Mouse (Mus musculus): ENCODE results near the gene Ccnd3. TPM values are rescaled to one million over a fixed set of nuclear protein-coding genes. Genes with fewer than 3 reads are reported as not detected.

The Ccnd3 gene
- polyA plus RNA-seq, 1 experiment from 2014 or later, result 371 TPM

GRCm38 (mm10) chr17:47506697-47507096 is 1.8 kb downstream of the Ccnd3 start:
- Histone ChIP-seq H3K27ac (ENCODE audit: low read length) (no peak overlapping the region), H3K4me3 (ENCODE audit: low read length) (no peak overlapping the region), H3K4me2 (ENCODE audit: low read depth, low read length) (no peak overlapping the region), H3K4me1 (ENCODE audit: control insufficient read depth, insufficient read depth, low read length) (peaks cover 46% of the 10 kb centered on the region), H3K27me3 (replicated peaks; ENCODE audit: control insufficient read depth, insufficient read depth, low read length) (no peaks in the 10 kb centered on the region), H3K36me3 (ENCODE audit: control insufficient read depth, insufficient read depth, low read length) (no peaks in the 10 kb centered on the region), H3K9ac (ENCODE audit: low read depth, low read length) (no peak overlapping the region), H3K9me3 (ENCODE audit: control insufficient read depth, low read length) (no peaks in the 10 kb centered on the region)
- WGBS, result 93% methylated on average over 4 of the region's 4 CpGs
- ATAC-seq, result no peak

GRCm38 (mm10) chr17:47507523-47507922 is 2.7 kb downstream of the Ccnd3 start:
- 71% methylated on average over 2 of the region's 2 CpGs for WGBS
- Histone ChIP-seq H3K27ac (ENCODE audit: low read length) (peak overlapping the region; percentile 96), H3K9ac (ENCODE audit: low read depth, low read length) (no peak overlapping the region), H3K36me3 (ENCODE audit: control insufficient read depth, insufficient read depth, low read length) (no peaks in the 10 kb centered on the region), H3K4me1 (ENCODE audit: control insufficient read depth, insufficient read depth, low read length) (peaks cover 49% of the 10 kb centered on the region), H3K4me2 (ENCODE audit: low read depth, low read length) (peak overlapping the region; percentile 69; the same call in 1 of the 2 replicates), H3K4me3 (ENCODE audit: low read length) (no peak overlapping the region), H3K9me3 (ENCODE audit: control insufficient read depth, low read length) (no peaks in the 10 kb centered on the region), H3K27me3 (replicated peaks; ENCODE audit: control insufficient read depth, insufficient read depth, low read length) (no peaks in the 10 kb centered on the region)
- ATAC-seq, result no peak

- Histone ChIP-seq H3K36me3 (ENCODE audit: control insufficient read depth, insufficient read depth, low read length) (no peaks in the 10 kb centered on the region), H3K27ac (ENCODE audit: low read length) (peak overlapping the region; percentile 96), H3K4me2 (ENCODE audit: low read depth, low read length) (peak overlapping the region; percentile 69), H3K9me3 (ENCODE audit: control insufficient read depth, low read length) (no peaks in the 10 kb centered on the region), H3K4me3 (ENCODE audit: low read length) (peak overlapping the region; percentile 38), H3K27me3 (replicated peaks; ENCODE audit: control insufficient read depth, insufficient read depth, low read length) (no peaks in the 10 kb centered on the region), H3K9ac (ENCODE audit: low read depth, low read length) (peak overlapping the region; percentile 50; the same call in 1 of the 2 replicates), H3K4me1 (ENCODE audit: control insufficient read depth, insufficient read depth, low read length) (peaks cover 55% of the 10 kb centered on the region)
- ATAC-seq, result peak; percentile 80
- 8% methylated on average over 12 of the region's 12 CpGs for WGBS
Measured at GRCm38 (mm10) chr17:47508012-47508608, 3.3 kb downstream of the Ccnd3 start.

- 58% methylated on average over 9 of the region's 9 CpGs for WGBS
- Histone ChIP-seq H3K36me3 (ENCODE audit: control insufficient read depth, insufficient read depth, low read length) (no peaks in the 10 kb centered on the region), H3K27ac (ENCODE audit: low read length) (peak overlapping the region; percentile 67), H3K9ac (ENCODE audit: low read depth, low read length) (peak overlapping the region; percentile 22; the same call in 1 of the 2 replicates), H3K4me3 (ENCODE audit: low read length) (no peak overlapping the region), H3K4me1 (ENCODE audit: control insufficient read depth, insufficient read depth, low read length) (peaks cover 64% of the 10 kb centered on the region), H3K27me3 (replicated peaks; ENCODE audit: control insufficient read depth, insufficient read depth, low read length) (no peaks in the 10 kb centered on the region), H3K4me2 (ENCODE audit: low read depth, low read length) (0 out of 2 replicates have a peak overlapping the region, but pooled peaks have one; percentile 3), H3K9me3 (ENCODE audit: control insufficient read depth, low read length) (no peaks in the 10 kb centered on the region)
- no peak for ATAC-seq
Measured at GRCm38 (mm10) chr17:47509031-47509705, 4.3 kb downstream of the Ccnd3 start.

- Histone ChIP-seq H3K4me2 (ENCODE audit: low read depth, low read length) (peak overlapping the region; percentile 56), H3K4me1 (ENCODE audit: control insufficient read depth, insufficient read depth, low read length) (peaks cover 59% of the 10 kb centered on the region), H3K27ac (ENCODE audit: low read length) (peak overlapping the region; percentile 95), H3K4me3 (ENCODE audit: low read length) (peak overlapping the region; percentile 32), H3K36me3 (ENCODE audit: control insufficient read depth, insufficient read depth, low read length) (no peaks in the 10 kb centered on the region), H3K27me3 (replicated peaks; ENCODE audit: control insufficient read depth, insufficient read depth, low read length) (no peaks in the 10 kb centered on the region), H3K9ac (ENCODE audit: low read depth, low read length) (peak overlapping the region; percentile 67), H3K9me3 (ENCODE audit: control insufficient read depth, low read length) (no peaks in the 10 kb centered on the region)
- 6% methylated on average over 25 of the region's 25 CpGs for WGBS
- peak; percentile 90 for ATAC-seq
Measured at GRCm38 (mm10) chr17:47511111-47512020, 6.5 kb downstream of the Ccnd3 start.

- Histone ChIP-seq H3K9ac (ENCODE audit: low read depth, low read length) (0 out of 2 replicates have a peak overlapping the region, but pooled peaks have one; percentile 17), H3K9me3 (ENCODE audit: control insufficient read depth, low read length) (no peaks in the 10 kb centered on the region), H3K36me3 (ENCODE audit: control insufficient read depth, insufficient read depth, low read length) (no peaks in the 10 kb centered on the region), H3K27ac (ENCODE audit: low read length) (peak overlapping the region; percentile 83), H3K27me3 (replicated peaks; ENCODE audit: control insufficient read depth, insufficient read depth, low read length) (no peaks in the 10 kb centered on the region), H3K4me1 (ENCODE audit: control insufficient read depth, insufficient read depth, low read length) (peaks cover 56% of the 10 kb centered on the region), H3K4me3 (ENCODE audit: low read length) (no peak overlapping the region), H3K4me2 (ENCODE audit: low read depth, low read length) (no peak overlapping the region)
- ATAC-seq, result peak; percentile 4; the same call in 1 of the 2 replicates
- 56% methylated on average over 10 of the region's 10 CpGs for WGBS
Measured at GRCm38 (mm10) chr17:47512956-47513775, 8.3 kb downstream of the Ccnd3 start.

GRCm38 (mm10) chr17:47515180-47515844 is 10.5 kb downstream of the Ccnd3 start:
- no peaks in the 10 kb centered on the region for H3K36me3 ChIP-seq (ENCODE audit: control insufficient read depth, insufficient read depth, low read length)
- H3K9ac ChIP-seq (ENCODE audit: low read depth, low read length), result no peak overlapping the region
- H3K4me1 ChIP-seq (ENCODE audit: control insufficient read depth, insufficient read depth, low read length), result peaks cover 48% of the 10 kb centered on the region
- 71% methylated on average over 7 of the region's 7 CpGs for WGBS
- H3K9me3 ChIP-seq (ENCODE audit: control insufficient read depth, low read length), result no peaks in the 10 kb centered on the region
- no peak overlapping the region for H3K4me2 ChIP-seq (ENCODE audit: low read depth, low read length)
- no peak overlapping the region for H3K27ac ChIP-seq (ENCODE audit: low read length)
- H3K4me3 ChIP-seq (ENCODE audit: low read length), result no peak overlapping the region
- ATAC-seq, result no peak
- no peaks in the 10 kb centered on the region for H3K27me3 ChIP-seq (replicated peaks; ENCODE audit: control insufficient read depth, insufficient read depth, low read length)

GRCm38 (mm10) chr17:47516232-47516631 is 11.4 kb downstream of the Ccnd3 start:
- H3K27me3 ChIP-seq (replicated peaks; ENCODE audit: control insufficient read depth, insufficient read depth, low read length), result no peaks in the 10 kb centered on the region
- H3K27ac ChIP-seq (ENCODE audit: low read length), result no peak overlapping the region
- H3K4me2 ChIP-seq (ENCODE audit: low read depth, low read length), result no peak overlapping the region
- H3K9ac ChIP-seq (ENCODE audit: low read depth, low read length), result no peak overlapping the region
- H3K36me3 ChIP-seq (ENCODE audit: control insufficient read depth, insufficient read depth, low read length), result no peaks in the 10 kb centered on the region
- no peaks in the 10 kb centered on the region for H3K9me3 ChIP-seq (ENCODE audit: control insufficient read depth, low read length)
- peaks cover 44% of the 10 kb centered on the region for H3K4me1 ChIP-seq (ENCODE audit: control insufficient read depth, insufficient read depth, low read length)
- 98% methylated on average over 3 of the region's 3 CpGs for WGBS
- no peak for ATAC-seq
- H3K4me3 ChIP-seq (ENCODE audit: low read length), result no peak overlapping the region
